Mouse (Mus musculus): Measurements from ENCODE around the gene Grb7. TPM values are rescaled to one million over a fixed set of nuclear protein-coding genes. Genes with fewer than 3 reads are reported as not detected.
A peak's percentile ranks its signal among the peaks of the same experiment; 100 is the strongest.

Gene Grb7
- polyA plus RNA-seq, 1 experiment from 2014 or later: 2.9 TPM

DNA sequence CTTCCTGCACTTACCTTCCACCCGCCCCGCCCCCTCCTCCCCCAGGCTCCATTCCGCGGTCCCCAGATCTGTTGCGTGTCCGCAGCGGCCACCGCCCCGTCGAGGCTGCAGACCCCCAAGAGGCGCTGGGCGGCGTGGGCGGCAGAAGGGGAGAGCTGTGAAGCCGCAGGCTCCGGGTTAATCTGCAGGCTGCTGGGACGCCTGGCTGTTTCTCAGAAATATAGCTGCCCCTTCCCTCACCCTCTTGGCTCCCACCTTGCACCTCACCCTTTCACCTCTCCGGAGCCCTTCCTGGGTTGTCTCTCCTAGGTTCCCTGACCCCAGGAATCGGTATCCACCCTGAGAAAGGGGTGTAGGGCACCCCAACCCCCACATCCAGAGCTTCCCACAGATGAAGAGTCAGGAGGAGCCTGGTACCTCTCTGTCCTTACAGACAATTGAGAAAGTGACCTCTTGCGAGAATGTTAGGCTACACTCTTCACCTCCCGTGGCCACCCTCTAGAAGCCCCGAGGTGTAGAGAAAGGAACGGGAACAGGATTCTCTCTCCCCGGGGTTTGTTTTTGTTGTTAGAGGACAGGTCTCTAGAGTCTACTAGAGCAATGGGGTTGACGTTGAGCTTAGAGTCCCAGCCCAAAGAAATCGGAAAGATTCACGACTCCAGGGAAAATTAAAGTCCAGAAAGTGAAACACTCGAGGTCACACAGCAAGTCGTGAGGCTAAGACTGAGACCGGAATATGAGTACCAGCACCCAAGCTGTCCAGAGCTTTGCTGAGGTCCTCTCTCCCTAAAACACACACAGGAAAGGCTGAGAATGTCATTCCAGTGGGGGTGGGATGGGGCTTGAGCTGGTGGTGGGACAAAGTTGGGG is 12.2 kb downstream of the Grb7 start:
- no peaks in the 10 kb centered on the region for H3K9me3 ChIP-seq
- 4% methylated on average over 29 of the region's 30 CpGs for WGBS
- H3K27ac ChIP-seq (replicated peaks): no peak overlapping the region
- peak overlapping the region; percentile 70 for H3K4me3 ChIP-seq
- peak overlapping the region; percentile 81 for H3K9ac ChIP-seq
- no peak for ATAC-seq (ENCODE audit: extremely low read depth, insufficient number of reproducible peaks, low FRiP score, low TSS enrichment)
- peak overlapping the region; percentile 93 for H3K4me2 ChIP-seq
- H3K36me3 ChIP-seq: no peaks in the 10 kb centered on the region
- peaks cover 62% of the 10 kb centered on the region for H3K27me3 ChIP-seq (replicated peaks)
- H3K4me1 ChIP-seq: peaks cover 12% of the 10 kb centered on the region

DNA sequence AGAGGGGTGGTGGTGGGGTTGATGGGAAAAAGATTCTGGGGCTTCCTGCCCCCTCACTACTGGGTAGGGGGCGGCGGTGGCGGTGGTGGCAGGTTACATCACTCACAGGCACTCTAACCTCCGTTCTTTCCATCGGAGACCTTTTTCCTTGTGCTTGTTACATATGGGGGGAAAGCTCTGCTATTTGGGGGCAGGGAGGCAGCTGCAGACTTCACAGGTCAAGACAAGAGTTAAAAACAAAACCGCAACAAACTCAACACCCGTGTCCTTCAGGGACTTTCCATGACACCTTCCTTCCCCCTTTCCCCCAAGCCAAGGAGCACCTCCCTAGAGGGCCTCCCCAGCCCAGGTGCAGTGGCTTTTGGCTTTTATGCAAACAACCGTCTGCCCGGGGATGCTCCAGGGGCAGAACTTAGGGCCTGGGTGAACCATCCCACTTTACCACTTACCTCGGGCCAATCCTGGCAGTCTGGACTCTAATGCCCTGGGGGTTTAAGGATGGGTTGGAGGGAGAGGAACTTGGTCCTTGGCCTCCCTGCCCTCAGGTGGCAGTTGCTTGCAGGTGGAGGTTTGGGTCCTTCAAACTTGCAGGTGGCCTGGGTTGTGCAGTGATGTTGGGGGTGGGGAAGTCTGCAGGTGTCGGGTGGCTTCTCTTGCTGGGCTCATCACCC is 13.0 kb downstream of the Grb7 start:
- no peak for ATAC-seq (ENCODE audit: extremely low read depth, insufficient number of reproducible peaks, low FRiP score, low TSS enrichment)
- 0 out of 2 replicates have a peak overlapping the region, but pooled peaks have one; percentile 81 for H3K9ac ChIP-seq
- H3K36me3 ChIP-seq: no peaks in the 10 kb centered on the region
- WGBS: 17% methylated on average over 11 of the region's 11 CpGs
- no peak overlapping the region for H3K4me3 ChIP-seq
- H3K4me2 ChIP-seq: no peak overlapping the region
- peaks cover 12% of the 10 kb centered on the region for H3K4me1 ChIP-seq
- peaks cover 61% of the 10 kb centered on the region for H3K27me3 ChIP-seq (replicated peaks)
- no peaks in the 10 kb centered on the region for H3K9me3 ChIP-seq
- no peak overlapping the region for H3K27ac ChIP-seq (replicated peaks)

- H3K9me3 ChIP-seq: no peaks in the 10 kb centered on the region
- 74% methylated on average over 9 of the region's 9 CpGs for WGBS
- H3K4me2 ChIP-seq: no peak overlapping the region
- H3K9ac ChIP-seq: no peak overlapping the region
- no peak overlapping the region for H3K4me3 ChIP-seq
- no peaks in the 10 kb centered on the region for H3K36me3 ChIP-seq
- H3K4me1 ChIP-seq: peaks cover 12% of the 10 kb centered on the region
- no peak overlapping the region for H3K27ac ChIP-seq (replicated peaks)
- ATAC-seq (ENCODE audit: extremely low read depth, insufficient number of reproducible peaks, low FRiP score, low TSS enrichment): no peak
- peaks cover 59% of the 10 kb centered on the region for H3K27me3 ChIP-seq (replicated peaks)
Observed at GRCm38 (mm10) chr11:98459860-98460259, 13.7 kb downstream of the Grb7 start.

DNA sequence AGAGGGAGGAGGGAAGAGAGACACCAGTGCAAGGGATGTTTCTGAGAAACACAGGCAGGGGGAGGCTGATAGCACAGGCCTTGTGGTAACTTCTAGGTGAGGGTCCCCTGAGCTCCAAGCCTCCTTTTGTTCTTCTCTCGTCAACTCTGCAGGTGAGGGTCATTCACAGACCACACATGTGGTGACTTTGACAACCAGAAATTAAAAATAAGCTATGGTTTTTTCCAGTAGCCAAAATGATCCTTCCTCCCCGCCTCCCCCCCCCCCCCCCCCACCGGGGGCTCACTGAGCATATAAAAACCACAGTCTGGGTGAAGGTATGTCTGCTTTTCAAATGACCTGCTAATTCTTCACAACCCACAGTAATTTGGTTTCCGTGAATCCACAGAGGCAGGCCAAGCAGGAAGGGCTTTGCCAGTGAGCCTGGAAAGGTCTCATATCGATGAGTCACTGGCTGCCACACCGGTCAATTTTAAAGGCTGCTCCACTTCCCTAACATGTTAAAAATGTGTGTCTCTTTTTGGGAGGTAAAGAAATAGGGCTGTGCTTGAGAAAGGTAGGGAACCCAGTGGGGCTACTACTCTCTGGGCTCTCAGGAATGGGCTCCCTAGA is 15.0 kb downstream of the Grb7 start:
- Histone ChIP-seq H3K27ac (replicated peaks) (no peak overlapping the region), H3K4me3 (no peak overlapping the region), H3K9me3 (no peaks in the 10 kb centered on the region), H3K9ac (no peak overlapping the region), H3K36me3 (no peaks in the 10 kb centered on the region), H3K27me3 (replicated peaks) (peaks cover 63% of the 10 kb centered on the region), H3K4me1 (peaks cover 12% of the 10 kb centered on the region), H3K4me2 (no peak overlapping the region)
- 57% methylated on average over 6 of the region's 6 CpGs for WGBS
- ATAC-seq (ENCODE audit: extremely low read depth, insufficient number of reproducible peaks, low FRiP score, low TSS enrichment): no peak

DNA sequence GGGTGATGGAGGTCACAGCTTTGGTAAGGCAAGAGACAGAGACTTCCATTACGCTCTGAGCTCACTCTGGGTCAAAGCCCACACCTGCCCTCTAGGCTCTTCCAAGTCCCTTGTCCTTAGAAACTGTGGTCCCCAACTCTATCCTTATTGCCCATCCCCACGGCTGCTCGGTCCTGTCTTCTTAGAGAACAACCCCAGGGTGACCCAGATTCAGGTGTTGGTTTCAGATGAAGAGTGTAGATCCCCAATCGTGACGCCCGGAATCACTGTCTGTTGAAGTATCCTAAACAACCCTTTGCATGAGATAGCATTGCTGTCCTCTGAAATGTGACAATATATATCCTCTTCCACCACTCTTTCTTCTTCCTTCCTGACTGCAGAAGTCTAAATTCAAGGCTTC is 16.1 kb downstream of the Grb7 start:
- peaks cover 8% of the 10 kb centered on the region for H3K4me1 ChIP-seq
- no peaks in the 10 kb centered on the region for H3K9me3 ChIP-seq
- no peak overlapping the region for H3K27ac ChIP-seq (replicated peaks)
- no peak overlapping the region for H3K9ac ChIP-seq
- no peak overlapping the region for H3K4me2 ChIP-seq
- H3K27me3 ChIP-seq (replicated peaks): peaks cover 66% of the 10 kb centered on the region
- H3K4me3 ChIP-seq: no peak overlapping the region
- no peaks in the 10 kb centered on the region for H3K36me3 ChIP-seq
- 82% methylated on average over 6 of the region's 6 CpGs for WGBS
- no peak for ATAC-seq (ENCODE audit: extremely low read depth, insufficient number of reproducible peaks, low FRiP score, low TSS enrichment)

GRCm38 (mm10) chr11:98463911-98464310 is 17.7 kb downstream of the Grb7 start:
- Histone ChIP-seq H3K36me3 (no peaks in the 10 kb centered on the region), H3K4me3 (no peak overlapping the region), H3K27me3 (replicated peaks) (peaks cover 67% of the 10 kb centered on the region), H3K27ac (replicated peaks) (no peak overlapping the region), H3K4me2 (no peak overlapping the region), H3K9me3 (no peaks in the 10 kb centered on the region), H3K4me1 (no peaks in the 10 kb centered on the region), H3K9ac (no peak overlapping the region)
- ATAC-seq (ENCODE audit: extremely low read depth, insufficient number of reproducible peaks, low FRiP score, low TSS enrichment): no peak
- WGBS: 86% methylated on average over 9 of the region's 9 CpGs

- H3K4me1 ChIP-seq: no peaks in the 10 kb centered on the region
- WGBS: 61% methylated on average over 6 of the region's 6 CpGs
- peaks cover 64% of the 10 kb centered on the region for H3K27me3 ChIP-seq (replicated peaks)
- no peak overlapping the region for H3K9ac ChIP-seq
- no peak overlapping the region for H3K4me2 ChIP-seq
- ATAC-seq (ENCODE audit: extremely low read depth, insufficient number of reproducible peaks, low FRiP score, low TSS enrichment): no peak
- no peaks in the 10 kb centered on the region for H3K9me3 ChIP-seq
- no peaks in the 10 kb centered on the region for H3K36me3 ChIP-seq
- H3K4me3 ChIP-seq: no peak overlapping the region
- H3K27ac ChIP-seq (replicated peaks): no peak overlapping the region
Observed at GRCm38 (mm10) chr11:98464516-98464915, 18.3 kb downstream of the Grb7 start.

DNA sequence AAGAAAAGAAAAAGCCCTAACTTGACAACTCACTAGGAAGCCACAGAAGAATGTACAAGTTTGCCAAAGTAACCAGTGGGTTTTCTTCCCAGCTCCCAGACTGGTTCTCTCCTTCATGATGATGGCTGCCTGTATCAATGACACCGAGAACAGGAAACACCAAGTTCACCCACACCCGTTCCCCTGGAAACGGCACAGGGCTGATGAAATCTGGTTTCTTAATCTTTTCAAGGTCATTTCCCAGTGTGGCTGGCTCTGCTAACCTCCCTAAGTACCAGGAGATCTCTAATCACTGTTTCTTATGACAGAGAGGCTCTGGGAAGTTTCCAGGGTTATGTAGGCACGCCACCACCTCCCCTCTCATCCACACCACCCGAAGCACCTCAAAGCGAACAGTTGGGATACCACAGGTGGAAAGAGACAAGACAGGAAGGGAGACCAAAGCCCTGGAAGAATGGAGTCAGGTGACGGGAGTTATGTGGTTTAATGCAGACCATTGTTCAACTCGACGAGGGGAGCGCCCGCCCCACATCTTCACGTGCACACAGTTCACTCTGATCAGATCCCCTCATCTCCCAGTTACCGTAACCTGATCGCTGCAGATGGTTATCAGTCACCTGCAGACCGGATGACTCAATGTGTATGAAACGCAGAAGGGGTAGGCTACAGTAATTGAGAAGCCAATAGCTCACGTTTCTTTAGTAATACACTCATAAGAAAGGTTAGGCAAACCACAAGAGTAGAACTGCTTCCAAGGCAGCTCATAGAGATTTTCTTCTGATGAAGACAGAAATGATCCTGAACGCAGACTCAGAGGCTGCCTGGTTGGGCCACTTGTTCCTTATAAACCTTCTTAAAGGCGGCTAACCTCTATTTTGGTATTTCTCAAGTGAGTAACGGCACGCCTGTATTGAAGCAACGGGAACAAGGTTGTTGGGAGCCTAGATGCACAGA is 23.8 kb downstream of the Grb7 start:
- Histone ChIP-seq H3K36me3 (no peaks in the 10 kb centered on the region), H3K4me2 (no peak overlapping the region), H3K9ac (no peak overlapping the region), H3K4me1 (no peaks in the 10 kb centered on the region), H3K27ac (replicated peaks) (no peak overlapping the region), H3K4me3 (no peak overlapping the region), H3K9me3 (no peaks in the 10 kb centered on the region), H3K27me3 (replicated peaks) (peaks cover 42% of the 10 kb centered on the region)
- no peak for ATAC-seq (ENCODE audit: extremely low read depth, insufficient number of reproducible peaks, low FRiP score, low TSS enrichment)
- 69% methylated on average over 22 of the region's 22 CpGs for WGBS

GRCm38 (mm10) chr11:98470795-98471194 is 24.6 kb downstream of the Grb7 start:
- no peak overlapping the region for H3K9ac ChIP-seq
- no peak overlapping the region for H3K4me3 ChIP-seq
- ATAC-seq (ENCODE audit: extremely low read depth, insufficient number of reproducible peaks, low FRiP score, low TSS enrichment): no peak
- H3K4me1 ChIP-seq: no peaks in the 10 kb centered on the region
- no peaks in the 10 kb centered on the region for H3K9me3 ChIP-seq
- H3K27ac ChIP-seq (replicated peaks): no peak overlapping the region
- H3K27me3 ChIP-seq (replicated peaks): peaks cover 38% of the 10 kb centered on the region
- no peaks in the 10 kb centered on the region for H3K36me3 ChIP-seq
- no peak overlapping the region for H3K4me2 ChIP-seq
- 66% methylated on average over 6 of the region's 6 CpGs for WGBS

DNA sequence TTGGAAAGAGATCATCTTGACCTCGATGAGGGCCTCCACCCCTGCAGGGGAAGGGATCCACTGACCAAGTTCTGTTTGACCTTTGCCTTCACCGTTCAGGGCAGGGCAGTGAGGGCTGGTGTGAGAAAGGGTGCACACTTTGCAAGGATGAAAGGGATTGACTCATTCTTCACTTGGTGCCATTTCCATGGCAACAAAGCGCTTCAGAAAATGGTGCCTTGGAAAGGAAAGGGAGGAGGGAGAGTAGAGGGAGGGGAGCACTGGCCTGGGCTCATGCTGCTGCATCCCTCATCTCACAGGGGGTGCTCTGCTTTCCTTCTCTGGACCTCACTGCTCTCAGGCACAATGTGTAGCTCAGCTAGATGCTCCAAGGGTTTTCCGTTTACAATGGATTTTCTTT is 26.5 kb downstream of the Grb7 start:
- no peaks in the 10 kb centered on the region for H3K9me3 ChIP-seq
- peaks cover 27% of the 10 kb centered on the region for H3K27me3 ChIP-seq (replicated peaks)
- no peak for ATAC-seq (ENCODE audit: extremely low read depth, insufficient number of reproducible peaks, low FRiP score, low TSS enrichment)
- H3K4me2 ChIP-seq: no peak overlapping the region
- H3K4me3 ChIP-seq: no peak overlapping the region
- no peaks in the 10 kb centered on the region for H3K36me3 ChIP-seq
- no peak overlapping the region for H3K9ac ChIP-seq
- 69% methylated on average over 4 of the region's 4 CpGs for WGBS
- no peak overlapping the region for H3K27ac ChIP-seq (replicated peaks)
- H3K4me1 ChIP-seq: no peaks in the 10 kb centered on the region
